Mouse (Mus musculus): ENCODE results near the gene Tmem151a. TPM values are rescaled to one million over a fixed set of nuclear protein-coding genes. Genes with fewer than 3 reads are reported as not detected.

The Tmem151a gene
- polyA plus RNA-seq, 1 experiment from 2014 or later: 1.5 TPM

DNA sequence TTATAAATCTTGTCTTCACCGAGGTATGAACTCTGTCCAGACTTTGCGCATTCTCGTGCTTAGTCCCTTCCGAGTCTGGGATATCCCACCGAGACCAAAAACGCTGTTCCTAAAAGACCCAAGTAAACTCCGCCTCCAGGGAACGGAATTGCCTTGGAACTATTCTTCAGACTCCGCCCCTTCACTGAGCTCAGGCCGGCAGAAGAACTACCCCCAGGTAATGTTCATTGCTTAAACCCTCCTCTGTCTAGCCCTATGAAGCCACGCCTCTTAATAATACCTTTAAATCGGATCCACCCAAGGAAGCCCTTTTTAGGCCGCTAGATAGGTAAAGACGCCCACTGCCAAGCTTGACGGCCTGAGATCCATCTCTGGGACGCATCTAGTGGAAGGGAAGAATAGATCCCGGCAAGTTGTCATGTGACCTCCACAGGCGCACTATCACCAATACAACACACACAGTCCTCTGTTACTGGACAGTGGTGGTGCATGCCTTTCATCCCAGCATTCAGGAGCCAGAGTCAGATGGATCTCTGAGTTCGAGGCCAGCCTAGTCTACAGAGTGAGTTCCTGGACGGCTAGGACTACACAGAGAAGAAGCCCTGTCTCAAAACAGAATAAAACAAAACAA lies 12.8 kb downstream of the Tmem151a start:
- peak; percentile 29; the same call in 1 of the 2 replicates for ATAC-seq
- WGBS (ENCODE audit: insufficient replicate concordance): 6% methylated on average over 20 of the region's 20 CpGs
- H3K4me1 ChIP-seq: peaks cover 56% of the 10 kb centered on the region
- H3K27me3 ChIP-seq (replicated peaks): peaks cover 74% of the 10 kb centered on the region
- peak overlapping the region; percentile 64 for H3K27ac ChIP-seq
- no peaks in the 10 kb centered on the region for H3K36me3 ChIP-seq
- peak overlapping the region; percentile 54 for H3K9ac ChIP-seq
- no peaks in the 10 kb centered on the region for H3K9me3 ChIP-seq (replicated peaks)
- peak overlapping the region; percentile 92 for H3K4me2 ChIP-seq
- H3K4me3 ChIP-seq: peak overlapping the region; percentile 57

- Histone ChIP-seq H3K4me3 (peak overlapping the region; percentile 57), H3K36me3 (no peaks in the 10 kb centered on the region), H3K27ac (peak overlapping the region; percentile 64), H3K27me3 (replicated peaks) (peaks cover 81% of the 10 kb centered on the region), H3K9me3 (replicated peaks) (no peaks in the 10 kb centered on the region), H3K4me2 (peak overlapping the region; percentile 92), H3K4me1 (peaks cover 63% of the 10 kb centered on the region), H3K9ac (peak overlapping the region; percentile 54)
- 4% methylated on average over 40 of the region's 40 CpGs for WGBS (ENCODE audit: insufficient replicate concordance)
- ATAC-seq: peak; percentile 77
Measured at GRCm38 (mm10) chr19:5071545-5072369, 13.6 kb downstream of the Tmem151a start.

DNA sequence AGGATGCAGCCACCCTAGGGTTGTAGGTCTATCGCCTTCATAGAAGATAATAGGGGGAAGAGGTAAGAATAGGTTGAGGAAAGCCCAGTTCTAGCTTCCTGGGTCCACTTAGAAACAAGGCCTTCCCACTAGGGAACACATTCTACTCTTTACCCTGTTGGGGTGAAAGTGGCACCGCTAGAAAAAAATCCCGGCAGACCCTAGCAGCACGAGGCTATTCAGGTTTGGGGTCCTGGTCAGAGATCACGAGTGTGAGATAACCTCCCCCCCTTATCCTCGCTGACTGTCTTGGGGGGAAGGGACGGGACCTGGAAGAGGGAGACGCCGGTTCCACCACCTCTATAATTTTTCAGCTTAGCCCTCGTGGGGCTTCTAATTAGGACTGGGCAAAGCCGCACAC lies 14.3 kb downstream of the Tmem151a start:
- Histone ChIP-seq H3K4me1 (peaks cover 64% of the 10 kb centered on the region), H3K27ac (peak overlapping the region; percentile 64), H3K27me3 (replicated peaks) (peaks cover 76% of the 10 kb centered on the region), H3K36me3 (no peaks in the 10 kb centered on the region), H3K4me3 (peak overlapping the region; percentile 57), H3K9ac (no peak overlapping the region), H3K9me3 (replicated peaks) (no peaks in the 10 kb centered on the region), H3K4me2 (peak overlapping the region; percentile 92)
- no peak for ATAC-seq
- WGBS (ENCODE audit: insufficient replicate concordance): 14% methylated on average over 11 of the region's 11 CpGs

- H3K27me3 ChIP-seq (replicated peaks): peaks cover 65% of the 10 kb centered on the region
- H3K4me1 ChIP-seq: peaks cover 71% of the 10 kb centered on the region
- no peaks in the 10 kb centered on the region for H3K9me3 ChIP-seq (replicated peaks)
- peak overlapping the region; percentile 92 for H3K4me2 ChIP-seq
- no peaks in the 10 kb centered on the region for H3K36me3 ChIP-seq
- H3K27ac ChIP-seq: no peak overlapping the region
- H3K4me3 ChIP-seq: 0 out of 2 replicates have a peak overlapping the region, but pooled peaks have one; percentile 2
- 66% methylated on average over 7 of the region's 7 CpGs for WGBS (ENCODE audit: insufficient replicate concordance)
- no peak for ATAC-seq
- H3K9ac ChIP-seq: no peak overlapping the region
Measured at GRCm38 (mm10) chr19:5069978-5070377, 15.4 kb downstream of the Tmem151a start.

DNA sequence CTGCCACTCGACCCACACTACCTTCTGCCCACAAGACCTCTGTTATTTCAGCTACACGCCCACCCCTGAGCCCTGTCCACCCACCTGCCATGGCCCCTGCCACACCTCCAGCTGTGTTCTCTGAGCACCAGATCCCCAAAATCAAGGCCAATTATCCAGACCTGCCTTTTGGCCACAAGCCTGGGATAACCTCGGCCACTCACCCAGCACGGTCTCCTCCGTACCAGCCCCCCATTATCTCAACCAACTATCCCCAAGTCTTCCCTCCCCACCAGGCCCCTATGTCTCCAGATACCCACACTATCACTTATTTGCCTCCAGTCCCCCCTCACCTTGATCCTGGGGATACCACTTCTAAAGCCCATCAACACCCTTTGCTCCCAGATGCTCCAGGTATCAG lies 15.8 kb downstream of the Tmem151a start:
- no peak overlapping the region for H3K27ac ChIP-seq
- peaks cover 73% of the 10 kb centered on the region for H3K4me1 ChIP-seq
- 63% methylated on average over 5 of the region's 5 CpGs for WGBS (ENCODE audit: insufficient replicate concordance)
- no peak for ATAC-seq
- no peaks in the 10 kb centered on the region for H3K36me3 ChIP-seq
- peak overlapping the region; percentile 92 for H3K4me2 ChIP-seq
- no peak overlapping the region for H3K9ac ChIP-seq
- no peaks in the 10 kb centered on the region for H3K9me3 ChIP-seq (replicated peaks)
- peaks cover 60% of the 10 kb centered on the region for H3K27me3 ChIP-seq (replicated peaks)
- no peak overlapping the region for H3K4me3 ChIP-seq

- ATAC-seq: no peak
- Histone ChIP-seq H3K9me3 (replicated peaks) (no peaks in the 10 kb centered on the region), H3K4me3 (peak overlapping the region; percentile 56), H3K27ac (peak overlapping the region; percentile 83; the same call in 1 of the 2 replicates), H3K4me2 (peak overlapping the region; percentile 92), H3K36me3 (no peaks in the 10 kb centered on the region), H3K9ac (peak overlapping the region; percentile 71), H3K4me1 (peaks cover 73% of the 10 kb centered on the region), H3K27me3 (replicated peaks) (peaks cover 52% of the 10 kb centered on the region)
- WGBS (ENCODE audit: insufficient replicate concordance): 45% methylated on average over 21 of the region's 21 CpGs
Measured at GRCm38 (mm10) chr19:5068570-5069234, 16.6 kb downstream of the Tmem151a start.

DNA sequence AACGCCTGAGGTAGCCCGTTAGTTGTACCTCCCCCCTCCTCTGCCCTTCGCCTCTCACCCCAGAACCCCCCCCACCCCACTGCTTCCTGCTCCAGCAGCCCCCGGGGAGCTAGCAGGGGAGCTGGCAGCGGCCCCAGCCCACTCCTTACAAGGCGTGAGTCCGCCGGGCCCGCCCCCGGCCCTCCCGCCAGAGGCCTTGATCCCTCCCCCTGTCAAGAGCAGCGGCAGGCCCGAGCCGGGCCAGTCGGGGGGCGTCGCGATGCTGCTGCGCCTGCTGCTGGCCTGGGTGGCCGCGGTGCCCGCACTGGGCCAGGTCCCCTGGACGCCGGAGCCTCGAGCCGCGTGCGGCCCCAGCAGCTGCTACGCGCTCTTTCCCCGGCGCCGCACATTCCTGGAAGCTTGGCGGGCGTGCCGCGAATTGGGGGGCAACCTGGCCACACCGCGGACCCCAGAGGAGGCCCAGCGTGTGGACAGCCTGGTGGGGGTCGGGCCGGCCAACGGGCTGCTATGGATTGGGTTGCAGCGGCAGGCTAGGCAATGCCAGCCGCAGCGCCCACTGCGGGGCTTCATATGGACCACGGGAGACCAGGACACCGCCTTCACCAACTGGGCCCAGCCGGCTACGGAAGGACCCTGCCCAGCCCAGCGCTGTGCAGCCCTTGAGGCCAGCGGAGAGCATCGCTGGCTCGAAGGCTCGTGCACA lies 17.3 kb downstream of the Tmem151a start, which contains the start of gene Cd248:
Gene Cd248 (plus strand): TSS at position 212 of the 703 bp plus-strand sequence.
- peak; percentile 17 for ATAC-seq
- Histone ChIP-seq H3K9me3 (replicated peaks) (no peaks in the 10 kb centered on the region), H3K4me1 (peaks cover 72% of the 10 kb centered on the region), H3K27ac (peak within 1 kb of the TSS; percentile 83), H3K27me3 (replicated peaks) (peaks cover 48% of the 10 kb centered on the region), H3K36me3 (no peaks in the 10 kb centered on the region), H3K4me2 (peak within 1 kb of the TSS; percentile 92), H3K9ac (peak within 1 kb of the TSS; percentile 71), H3K4me3 (peak within 1 kb of the TSS; percentile 56)
- WGBS (ENCODE audit: insufficient replicate concordance): 2% methylated on average over 56 of the region's 56 CpGs

DNA sequence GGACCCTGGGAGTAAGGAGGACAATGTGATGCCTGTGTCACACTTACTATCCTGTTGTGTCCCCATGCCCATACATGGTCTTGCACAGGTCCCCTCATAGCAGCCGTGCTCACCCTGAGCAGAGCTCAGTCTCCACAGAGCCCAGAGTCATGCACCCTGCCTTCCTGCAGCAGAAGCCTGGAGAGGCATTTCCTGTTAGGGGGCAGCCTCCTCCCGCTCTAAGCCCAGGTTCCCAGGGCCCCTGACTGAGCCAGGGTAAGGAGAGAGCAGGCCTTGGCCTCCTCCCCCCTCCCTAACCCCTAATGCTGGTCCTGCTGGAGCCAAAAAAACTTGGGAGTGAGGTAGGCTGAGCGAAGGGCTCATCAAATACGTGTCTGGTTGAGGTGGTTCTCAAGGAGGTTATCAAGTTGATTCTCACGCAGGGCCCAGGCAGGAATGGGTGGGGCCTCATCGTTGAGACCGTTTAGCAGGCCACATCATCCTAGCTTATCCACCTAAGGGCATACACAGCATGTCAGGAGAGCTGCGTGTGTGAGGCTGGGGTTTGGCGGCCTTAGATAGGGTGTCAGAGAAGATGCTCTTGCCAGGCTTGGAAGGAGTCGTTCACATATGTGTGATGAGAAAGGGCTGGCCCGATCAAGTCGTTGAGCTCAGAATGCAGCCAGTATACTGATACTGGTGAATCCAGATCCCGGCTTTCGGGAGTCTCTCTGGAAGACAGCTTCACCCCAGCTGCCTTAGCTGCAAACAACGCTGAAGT lies 18.1 kb downstream of the Tmem151a start:
- peaks cover 55% of the 10 kb centered on the region for H3K27me3 ChIP-seq (replicated peaks)
- H3K27ac ChIP-seq: peak overlapping the region; percentile 83
- ATAC-seq: peak; percentile 85
- H3K36me3 ChIP-seq: no peaks in the 10 kb centered on the region
- no peaks in the 10 kb centered on the region for H3K9me3 ChIP-seq (replicated peaks)
- peak overlapping the region; percentile 71 for H3K9ac ChIP-seq
- WGBS (ENCODE audit: insufficient replicate concordance): 4% methylated on average over 15 of the region's 15 CpGs
- H3K4me2 ChIP-seq: peak overlapping the region; percentile 92
- peaks cover 70% of the 10 kb centered on the region for H3K4me1 ChIP-seq
- H3K4me3 ChIP-seq: peak overlapping the region; percentile 56

DNA sequence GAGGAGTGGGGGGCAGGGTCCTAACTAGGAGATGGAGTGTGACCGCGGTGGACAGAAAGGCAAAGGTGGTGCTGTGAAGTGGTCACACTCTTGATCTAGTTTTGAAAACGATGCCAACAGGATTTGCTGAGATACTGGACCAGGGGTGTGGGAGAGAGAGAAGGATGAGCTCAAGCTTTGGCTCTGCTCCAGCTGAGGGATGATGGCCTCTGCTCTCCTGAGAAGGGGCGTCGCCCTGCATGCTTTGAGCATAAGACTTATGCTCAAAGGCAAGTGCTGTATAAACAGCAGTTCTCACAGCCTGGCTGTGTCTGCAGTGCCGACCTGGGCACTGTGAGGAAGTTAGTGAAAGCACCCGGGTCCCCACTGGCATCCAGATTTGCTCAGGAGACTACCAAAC lies 20.2 kb downstream of the Tmem151a start:
- no peak for ATAC-seq
- H3K4me3 ChIP-seq: no peak overlapping the region
- 61% methylated on average over 7 of the region's 7 CpGs for WGBS (ENCODE audit: insufficient replicate concordance)
- peaks cover 41% of the 10 kb centered on the region for H3K27me3 ChIP-seq (replicated peaks)
- no peaks in the 10 kb centered on the region for H3K36me3 ChIP-seq
- no peak overlapping the region for H3K4me2 ChIP-seq
- peaks cover 63% of the 10 kb centered on the region for H3K4me1 ChIP-seq
- no peaks in the 10 kb centered on the region for H3K9me3 ChIP-seq (replicated peaks)
- H3K27ac ChIP-seq: no peak overlapping the region
- H3K9ac ChIP-seq: no peak overlapping the region

DNA sequence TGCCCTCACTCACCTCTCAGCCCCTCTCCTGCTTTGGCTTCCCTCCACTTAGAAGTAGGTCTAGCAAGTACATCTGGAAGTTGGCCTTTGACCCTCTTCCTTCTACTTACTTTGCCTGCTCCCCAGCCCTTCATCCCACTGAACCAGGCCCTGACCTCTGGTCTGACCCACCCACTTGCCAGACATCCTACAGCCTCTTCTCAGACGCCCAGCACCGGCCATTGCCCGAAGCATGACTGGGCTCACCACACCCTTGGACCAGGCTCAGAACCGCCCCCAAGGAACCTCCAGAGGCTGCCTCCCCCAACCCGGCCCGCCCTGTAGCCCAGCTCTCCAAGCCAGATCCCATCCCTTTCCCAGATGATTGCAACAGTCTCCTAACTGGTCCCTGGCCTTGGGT lies 22.9 kb downstream of the Tmem151a start:
- WGBS (ENCODE audit: insufficient replicate concordance): 57% methylated on average over 6 of the region's 6 CpGs
- Histone ChIP-seq H3K27ac (no peak overlapping the region), H3K4me3 (no peak overlapping the region), H3K4me2 (no peak overlapping the region), H3K9me3 (replicated peaks) (no peaks in the 10 kb centered on the region), H3K27me3 (replicated peaks) (peaks cover 30% of the 10 kb centered on the region), H3K9ac (no peak overlapping the region), H3K4me1 (peaks cover 61% of the 10 kb centered on the region), H3K36me3 (no peaks in the 10 kb centered on the region)
- no peak for ATAC-seq

- no peak overlapping the region for H3K9ac ChIP-seq
- 56% methylated on average over 5 of the region's 5 CpGs for WGBS (ENCODE audit: insufficient replicate concordance)
- H3K9me3 ChIP-seq (replicated peaks): no peaks in the 10 kb centered on the region
- H3K4me3 ChIP-seq: no peak overlapping the region
- H3K36me3 ChIP-seq: no peaks in the 10 kb centered on the region
- H3K27ac ChIP-seq: no peak overlapping the region
- ATAC-seq: no peak
- peaks cover 58% of the 10 kb centered on the region for H3K4me1 ChIP-seq
- no peak overlapping the region for H3K4me2 ChIP-seq
- H3K27me3 ChIP-seq (replicated peaks): peaks cover 25% of the 10 kb centered on the region
Measured at GRCm38 (mm10) chr19:5062041-5062440, 23.3 kb downstream of the Tmem151a start.
